Comparison of ENCODE assay signal across 7 mouse cellular contexts in the genomic region with DNA sequence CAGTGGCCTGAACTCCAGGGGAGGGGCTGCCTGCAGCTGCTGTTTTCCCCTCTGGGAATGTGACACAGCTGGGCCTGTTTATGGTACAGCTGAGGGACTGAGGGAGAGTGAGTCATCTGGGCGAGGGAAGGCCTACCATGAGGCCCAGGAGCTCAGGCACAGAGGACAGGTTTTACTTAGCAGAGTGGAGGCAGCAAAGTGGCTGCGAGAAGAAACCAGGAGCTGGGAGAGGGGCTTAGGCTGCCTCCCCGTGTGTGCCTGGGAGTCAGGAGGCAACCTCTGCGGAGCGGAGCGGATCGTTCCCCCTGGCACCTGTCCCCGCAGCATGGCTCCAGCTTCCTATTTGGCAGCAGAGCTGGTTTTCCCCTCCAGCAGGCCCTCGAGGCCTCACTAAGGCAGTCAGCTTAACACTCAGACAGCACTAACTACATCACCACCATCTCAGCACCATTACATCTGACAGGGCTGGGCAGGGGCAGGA. TPM values are rescaled to one million over a fixed set of nuclear protein-coding genes. Genes with fewer than 3 reads are reported as not detected.
A peak's percentile ranks its signal among the peaks of the same experiment; 100 is the strongest.
DNase-seq lines count a peak whose midpoint lies in the region; ATAC-seq lines count a peak whose summit lies in the region.

No protein-coding gene starts in this region.

- WGBS in embryonic facial prominence, embryonic 10.5 days: 70% methylated on average over 9 of the region's 9 CpGs
- 68% methylated on average over 9 of the region's 9 CpGs for WGBS in heart, embryonic 10.5 days
- 67% methylated on average over 9 of the region's 9 CpGs for WGBS in limb, embryonic 11.5 days

- H3K4me2 ChIP-seq in limb, embryonic 11.5 days (ENCODE audit: low read depth, severe bottlenecking): no peak overlapping the region

- DNase-seq in right cerebral cortex, postnatal 14 days: peak; percentile 35
- DNase-seq in right cerebral cortex, postnatal 36 days (ENCODE audit: low spot score in 2 of 2): no peak
- DNase-seq in embryonic facial prominence, embryonic 10.5 days (ENCODE audit: low spot score): no peak
- DNase-seq in heart, embryonic 10.5 days (ENCODE audit: low spot score): no peak
- no peak for DNase-seq in limb, embryonic 11.5 days (ENCODE audit: low spot score)
- DNase-seq in layer of hippocampus, postnatal 10 days (ENCODE audit: low spot score in 2 of 2): no peak

- H3K4me3 ChIP-seq in embryonic facial prominence, embryonic 10.5 days: 0 out of 2 replicates have a peak overlapping the region, but pooled peaks have one; percentile 2
- H3K4me3 ChIP-seq in heart, embryonic 10.5 days: no peak overlapping the region
- H3K4me3 ChIP-seq in limb, embryonic 11.5 days (ENCODE audit: low read depth, low read length): no peak overlapping the region

- H3K36me3 ChIP-seq in embryonic facial prominence, embryonic 10.5 days (replicated peaks): no peaks in the 10 kb centered on the region
- peaks cover under 1% of the 10 kb centered on the region; the same call in 1 of the 2 replicates for H3K36me3 ChIP-seq in heart, embryonic 10.5 days
- H3K36me3 ChIP-seq in limb, embryonic 11.5 days (ENCODE audit: control insufficient read depth, insufficient read depth, low read length): no peaks in the 10 kb centered on the region

- H3K4me1 ChIP-seq in embryonic facial prominence, embryonic 10.5 days: peaks cover 46% of the 10 kb centered on the region
- peaks cover 39% of the 10 kb centered on the region for H3K4me1 ChIP-seq in heart, embryonic 10.5 days
- peaks cover 5% of the 10 kb centered on the region for H3K4me1 ChIP-seq in limb, embryonic 11.5 days (ENCODE audit: control insufficient read depth, insufficient read depth, low read length)

- no peaks in the 10 kb centered on the region for H3K9me3 ChIP-seq in embryonic facial prominence, embryonic 10.5 days
- H3K9me3 ChIP-seq in heart, embryonic 10.5 days: no peaks in the 10 kb centered on the region
- no peaks in the 10 kb centered on the region for H3K9me3 ChIP-seq in limb, embryonic 11.5 days (ENCODE audit: control insufficient read depth, low read length)

- no peak overlapping the region for H3K9ac ChIP-seq in limb, embryonic 11.5 days (ENCODE audit: low read length)

- ATAC-seq in limb, embryonic 11.5 days (ENCODE audit: insufficient number of reproducible peaks, low FRiP score, low TSS enrichment, low read depth): no peak
- ATAC-seq in erythroid progenitor cell, adult 5-6 weeks (replicated peaks; ENCODE audit: low FRiP score, poor library complexity, severe bottlenecking): no peak

- H3K27ac ChIP-seq in embryonic facial prominence, embryonic 10.5 days (replicated peaks): peak overlapping the region; percentile 69
- peak overlapping the region; percentile 83 for H3K27ac ChIP-seq in heart, embryonic 10.5 days
- peak overlapping the region; percentile 37; the same call in 1 of the 2 replicates for H3K27ac ChIP-seq in limb, embryonic 11.5 days (replicated peaks; ENCODE audit: low read depth, low read length)

- no peaks in the 10 kb centered on the region for H3K27me3 ChIP-seq in embryonic facial prominence, embryonic 10.5 days (replicated peaks; ENCODE audit: low read depth, poor library complexity, severe bottlenecking)
- no peaks in the 10 kb centered on the region for H3K27me3 ChIP-seq in heart, embryonic 10.5 days (ENCODE audit: insufficient read depth, poor library complexity, severe bottlenecking)
- no peaks in the 10 kb centered on the region for H3K27me3 ChIP-seq in limb, embryonic 11.5 days (ENCODE audit: control insufficient read depth, insufficient read depth, low read length)

RNA-seq across cellular contexts. Expression of a gene that starts 20.5 kb away (rescaled TPM):
- 5.1 and 5.6 TPM in 2 replicates for polyA plus RNA-seq in embryonic facial prominence, embryonic 10.5 days (2016; fragmentation: Nextera tagmentation; extraction: Ambion mirVana)
- 5.5 and 6.4 TPM in 2 replicates for polyA plus RNA-seq in heart, embryonic 10.5 days (2016; fragmentation: Nextera tagmentation; extraction: Ambion mirVana)
- 4.0 and 4.2 TPM in 2 replicates for polyA plus RNA-seq in limb, embryonic 11.5 days (2014; fragmentation: Nextera tagmentation; extraction: Ambion mirVana)
- 4.3 and 6.3 TPM in 2 replicates for total RNA-seq in erythroid progenitor cell, adult 5-6 weeks (2015; ENCODE audit: low replicate concordance)
- total RNA-seq in erythroid progenitor cell, adult 5-6 weeks (2017; ENCODE audit: low replicate concordance): 4.5 and 8.2 TPM in 2 replicates
- 10 to 100 TPM; 38.3 to 47.5 TPM for total RNA-seq in layer of hippocampus, postnatal 10 days (2021)

RNA-seq across cellular contexts. Expression of a gene that starts 35.9 kb away (rescaled TPM):
- 61.5 TPM in 2 replicates for polyA plus RNA-seq in embryonic facial prominence, embryonic 10.5 days (2016; fragmentation: Nextera tagmentation; extraction: Ambion mirVana)
- 56.1 and 80.1 TPM in 2 replicates for polyA plus RNA-seq in heart, embryonic 10.5 days (2016; fragmentation: Nextera tagmentation; extraction: Ambion mirVana)
- 67.3 and 70.7 TPM in 2 replicates for polyA plus RNA-seq in limb, embryonic 11.5 days (2014; fragmentation: Nextera tagmentation; extraction: Ambion mirVana)
- 39.8 and 49.4 TPM in 2 replicates for total RNA-seq in erythroid progenitor cell, adult 5-6 weeks (2015; ENCODE audit: low replicate concordance)
- total RNA-seq in erythroid progenitor cell, adult 5-6 weeks (2017; ENCODE audit: low replicate concordance): 18.0 and 33.4 TPM in 2 replicates
- total RNA-seq in layer of hippocampus, postnatal 10 days (2021): 100 to 1,000 TPM; 310 to 313 TPM

RNA-seq across cellular contexts. Expression of a gene that starts 38.7 kb away (rescaled TPM):
- polyA plus RNA-seq in embryonic facial prominence, embryonic 10.5 days (2016; fragmentation: Nextera tagmentation; extraction: Ambion mirVana): 4.8 and 5.1 TPM in 2 replicates
- polyA plus RNA-seq in heart, embryonic 10.5 days (2016; fragmentation: Nextera tagmentation; extraction: Ambion mirVana): 13.6 and 15.8 TPM in 2 replicates
- 4.5 and 4.7 TPM in 2 replicates for polyA plus RNA-seq in limb, embryonic 11.5 days (2014; fragmentation: Nextera tagmentation; extraction: Ambion mirVana)
- not detected in 2 replicates for total RNA-seq in erythroid progenitor cell, adult 5-6 weeks (2015; ENCODE audit: low replicate concordance)
- 0.15 TPM in 1 of 2 replicates, not detected in the other for total RNA-seq in erythroid progenitor cell, adult 5-6 weeks (2017; ENCODE audit: low replicate concordance)
- 1 to 10 TPM; 3.5 to 3.6 TPM for total RNA-seq in layer of hippocampus, postnatal 10 days (2021)

RNA-seq across cellular contexts. Expression of a gene that starts 42.1 kb away (rescaled TPM):
- 0.17 and 0.23 TPM in 2 replicates for polyA plus RNA-seq in embryonic facial prominence, embryonic 10.5 days (2016; fragmentation: Nextera tagmentation; extraction: Ambion mirVana)
- polyA plus RNA-seq in heart, embryonic 10.5 days (2016; fragmentation: Nextera tagmentation; extraction: Ambion mirVana): 0.76 and 0.78 TPM in 2 replicates
- polyA plus RNA-seq in limb, embryonic 11.5 days (2014; fragmentation: Nextera tagmentation; extraction: Ambion mirVana): 0.50 and 0.59 TPM in 2 replicates
- total RNA-seq in erythroid progenitor cell, adult 5-6 weeks (2015; ENCODE audit: low replicate concordance): not detected in 2 replicates
- total RNA-seq in erythroid progenitor cell, adult 5-6 weeks (2017; ENCODE audit: low replicate concordance): 0.26 and 1.3 TPM in 2 replicates
- total RNA-seq in layer of hippocampus, postnatal 10 days (2021): 1 to 10 TPM; 3.6 to 4.0 TPM
